Mouse (Mus musculus): ENCODE data around the gene Olfr1484. TPM values are rescaled to one million over a fixed set of nuclear protein-coding genes. Genes with fewer than 3 reads are reported as not detected.
"Not testable (repeated sequence)": the region's sequence is repeated elsewhere in the genome, so short reads cannot be mapped to it uniquely, and the experiment has no call there.

Gene Olfr1484
- polyA plus RNA-seq (2015; fragmentation: Nextera tagmentation; extraction: Ambion mirVana), result not detected in 2 replicates

DNA sequence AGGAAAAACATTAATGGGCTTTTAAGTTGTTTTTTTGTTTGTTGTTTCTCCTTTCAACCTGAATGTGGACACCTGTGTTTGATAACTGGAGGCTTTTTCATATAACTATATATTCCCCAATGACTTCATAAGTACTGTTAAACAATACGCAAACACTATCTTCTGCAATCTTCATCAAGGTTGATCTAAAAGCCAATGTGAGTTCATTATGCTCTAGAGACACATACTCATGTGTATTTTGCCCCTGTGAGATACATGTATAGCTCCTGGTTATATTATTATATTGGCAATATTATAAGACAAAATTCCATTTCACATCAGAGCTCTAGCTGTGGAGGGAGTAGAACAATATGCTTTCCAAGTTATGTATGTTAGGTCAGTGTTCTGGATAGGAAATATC, at the start of gene Olfr1484:
TSS of gene Olfr1484 (plus strand) at position 301 of the 400 bp plus-strand sequence.
- 83% methylated on average over 1 of the region's 1 CpGs for WGBS

DNA sequence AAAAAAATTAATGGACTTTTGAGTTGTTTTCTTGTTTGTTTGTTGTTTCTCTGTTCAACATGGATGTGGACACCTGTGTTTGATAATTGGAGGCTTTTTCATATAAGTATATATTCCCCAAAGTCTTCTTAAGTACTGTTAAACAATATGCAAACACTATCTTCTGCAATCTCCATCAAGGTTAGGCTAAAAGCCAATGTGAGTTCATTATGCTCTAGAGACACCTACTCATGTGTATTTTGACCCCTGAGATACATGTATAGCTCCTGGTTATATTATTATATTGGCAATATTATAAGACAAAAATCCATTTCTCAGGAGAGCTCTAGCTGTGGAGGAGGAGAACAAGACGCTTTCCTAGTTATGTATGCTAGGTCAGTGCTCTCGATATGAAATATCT, 33.8 kb downstream of the Olfr1484 start, which contains the start of gene Olfr1487:
TSS of gene Olfr1487 (plus strand) at position 301 of the 400 bp plus-strand sequence.
- H3K9me3 ChIP-seq; H3K4me3 ChIP-seq; H3K27ac ChIP-seq; ATAC-seq (ENCODE audit: borderline replicate concordance, extremely low read depth, low FRiP score, low TSS enrichment); H3K36me3 ChIP-seq; H3K4me2 ChIP-seq; H3K27me3 ChIP-seq; H3K4me1 ChIP-seq; H3K9ac ChIP-seq: not testable (repeated sequence)
- 94% methylated on average over 2 of the region's 2 CpGs for WGBS

More for the DNA sequence above, at the start of gene Olfr1484:
- Histone ChIP-seq H3K36me3 (no peaks in the 10 kb centered on the region), H3K27ac (no peak within 1 kb of the TSS), H3K4me1 (no peaks in the 10 kb centered on the region), H3K27me3 (no peaks in the 10 kb centered on the region), H3K4me3 (no peak within 1 kb of the TSS), H3K4me2 (no peak within 1 kb of the TSS), H3K9me3 (no peaks in the 10 kb centered on the region), H3K9ac (no peak within 1 kb of the TSS)
- ATAC-seq (ENCODE audit: borderline replicate concordance, extremely low read depth, low FRiP score, low TSS enrichment), result no peak

DNA sequence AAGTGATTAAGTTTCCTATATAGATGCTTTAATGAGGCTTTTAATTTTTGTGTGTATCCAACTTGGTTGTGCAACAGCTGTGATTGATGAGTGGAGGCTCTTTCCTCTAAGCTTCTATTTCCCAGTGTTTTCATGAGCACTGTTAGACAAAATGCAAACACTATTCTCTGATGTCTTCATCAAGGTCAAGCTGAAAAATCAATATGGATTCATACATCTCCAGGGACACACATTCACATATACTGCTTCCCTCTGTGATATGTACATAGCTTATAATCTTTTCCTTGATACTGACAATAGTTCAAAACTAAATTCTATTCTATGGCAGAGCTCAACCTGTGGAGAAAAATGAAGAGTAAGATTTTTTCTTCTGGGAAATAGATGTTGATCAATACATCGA, 48.0 kb downstream of the Olfr1484 start, which contains the start of gene Olfr1489:
TSS of gene Olfr1489 (plus strand) at position 301 of the 400 bp plus-strand sequence.
- no peaks in the 10 kb centered on the region for H3K9me3 ChIP-seq
- H3K36me3 ChIP-seq, result no peaks in the 10 kb centered on the region
- no peaks in the 10 kb centered on the region for H3K27me3 ChIP-seq
- WGBS, result 73% methylated on average over 1 of the region's 1 CpGs
- no peak within 1 kb of the TSS for H3K9ac ChIP-seq
- no peaks in the 10 kb centered on the region for H3K4me1 ChIP-seq
- H3K4me2 ChIP-seq, result no peak within 1 kb of the TSS
- H3K27ac ChIP-seq, result no peak within 1 kb of the TSS
- no peak for ATAC-seq (ENCODE audit: borderline replicate concordance, extremely low read depth, low FRiP score, low TSS enrichment)
- no peak within 1 kb of the TSS for H3K4me3 ChIP-seq

Small RNAs within 50 kb of the gene (microRNA-seq; reads per million reads assigned to microRNA genes)
- gene Gm22323 (not detected), gene Gm23931 (not detected)

Other genes starting within 250 kb of the Olfr1484 start
- not detected in 2 replicates for gene Olfr1466, start 244.6 kb upstream of the Olfr1484 start, polyA plus RNA-seq (2015; fragmentation: Nextera tagmentation; extraction: Ambion mirVana)
- not detected in 2 replicates for gene Olfr1467, start 221.3 kb upstream of the Olfr1484 start, polyA plus RNA-seq (2015; fragmentation: Nextera tagmentation; extraction: Ambion mirVana)
- not detected in 2 replicates for gene Olfr1469, start 175.7 kb upstream of the Olfr1484 start, polyA plus RNA-seq (2015; fragmentation: Nextera tagmentation; extraction: Ambion mirVana)
- gene Olfr1471, start 140.1 kb upstream of the Olfr1484 start, polyA plus RNA-seq (2015; fragmentation: Nextera tagmentation; extraction: Ambion mirVana), result not detected in 2 replicates
- not detected in 2 replicates for gene Olfr1472, start 127.4 kb upstream of the Olfr1484 start, polyA plus RNA-seq (2015; fragmentation: Nextera tagmentation; extraction: Ambion mirVana)
- gene Olfr1474, start 113.9 kb upstream of the Olfr1484 start, polyA plus RNA-seq (2015; fragmentation: Nextera tagmentation; extraction: Ambion mirVana), result not detected in 2 replicates
- not detected in 2 replicates for gene Olfr1475, start 103.3 kb upstream of the Olfr1484 start, polyA plus RNA-seq (2015; fragmentation: Nextera tagmentation; extraction: Ambion mirVana)
- gene Olfr1477, start 83.0 kb upstream of the Olfr1484 start, polyA plus RNA-seq (2015; fragmentation: Nextera tagmentation; extraction: Ambion mirVana), result not detected in 2 replicates
- not detected in 2 replicates for gene Olfr1480, start 55.6 kb upstream of the Olfr1484 start, polyA plus RNA-seq (2015; fragmentation: Nextera tagmentation; extraction: Ambion mirVana)
- not detected in 2 replicates for gene Olfr1487, start 33.9 kb downstream of the Olfr1484 start, polyA plus RNA-seq (2015; fragmentation: Nextera tagmentation; extraction: Ambion mirVana)
- gene Olfr1489, start 48.1 kb downstream of the Olfr1484 start, polyA plus RNA-seq (2015; fragmentation: Nextera tagmentation; extraction: Ambion mirVana), result not detected in 2 replicates
- gene Olfr1490, start 67.6 kb downstream of the Olfr1484 start, polyA plus RNA-seq (2015; fragmentation: Nextera tagmentation; extraction: Ambion mirVana), result not detected in 2 replicates
- gene Olfr1491, start 113.8 kb downstream of the Olfr1484 start, polyA plus RNA-seq (2015; fragmentation: Nextera tagmentation; extraction: Ambion mirVana), result not detected in 2 replicates
- gene Olfr1493-ps1, start 139.8 kb downstream of the Olfr1484 start, polyA plus RNA-seq (2015; fragmentation: Nextera tagmentation; extraction: Ambion mirVana), result not detected in 2 replicates
- not detected in 2 replicates for gene Olfr1494, start 156.2 kb downstream of the Olfr1484 start, polyA plus RNA-seq (2015; fragmentation: Nextera tagmentation; extraction: Ambion mirVana)
- gene Olfr1495, start 181.1 kb downstream of the Olfr1484 start, polyA plus RNA-seq (2015; fragmentation: Nextera tagmentation; extraction: Ambion mirVana), result not detected in 2 replicates
- gene Olfr1496, start 194.4 kb downstream of the Olfr1484 start, polyA plus RNA-seq (2015; fragmentation: Nextera tagmentation; extraction: Ambion mirVana), result not detected in 2 replicates
- gene Olfr1497, start 214.7 kb downstream of the Olfr1484 start, polyA plus RNA-seq (2015; fragmentation: Nextera tagmentation; extraction: Ambion mirVana), result not detected in 2 replicates
- gene Olfr1499, start 235.9 kb downstream of the Olfr1484 start, polyA plus RNA-seq (2015; fragmentation: Nextera tagmentation; extraction: Ambion mirVana), result not detected in 2 replicates
- gene Olfr1500, start 247.0 kb downstream of the Olfr1484 start, polyA plus RNA-seq (2015; fragmentation: Nextera tagmentation; extraction: Ambion mirVana), result not detected in 2 replicates

Data from lung, embryonic 15.5 days (tissue).